Mouse (Mus musculus) CD4-positive, CD25-positive, alpha-beta regulatory T cell, adult 2 months (primary cell): Measurements from ENCODE around the gene Sorbs1.

Source experiments
- DNase-seq: peaks from one replicate; pipeline ENCODE4 v3.0.0-alpha.2; 2012; ENCODE audit warnings: low read depth, low spot score

Sorbs1 gene

DNA sequence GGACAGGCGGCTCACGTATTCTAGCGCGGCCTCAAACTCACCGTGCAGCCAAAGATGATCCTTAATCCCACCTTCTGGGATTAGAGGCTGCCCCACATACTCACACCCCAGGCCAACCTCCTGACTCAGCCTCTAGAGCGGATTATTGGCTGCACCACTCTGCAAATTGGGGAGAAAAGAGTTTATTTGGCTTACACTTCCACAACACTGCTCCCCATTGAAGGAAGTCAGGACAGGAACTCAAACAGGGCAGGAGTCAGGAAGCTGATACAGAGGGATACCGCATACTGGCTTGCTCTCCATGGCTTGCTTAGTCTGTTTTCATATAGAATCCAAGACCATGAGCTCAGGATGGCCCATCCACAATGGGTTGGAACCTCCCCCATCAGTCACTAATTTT is 797 bp upstream of the Sorbs1 start:
- DNase-seq, result peak; percentile 11

DNA sequence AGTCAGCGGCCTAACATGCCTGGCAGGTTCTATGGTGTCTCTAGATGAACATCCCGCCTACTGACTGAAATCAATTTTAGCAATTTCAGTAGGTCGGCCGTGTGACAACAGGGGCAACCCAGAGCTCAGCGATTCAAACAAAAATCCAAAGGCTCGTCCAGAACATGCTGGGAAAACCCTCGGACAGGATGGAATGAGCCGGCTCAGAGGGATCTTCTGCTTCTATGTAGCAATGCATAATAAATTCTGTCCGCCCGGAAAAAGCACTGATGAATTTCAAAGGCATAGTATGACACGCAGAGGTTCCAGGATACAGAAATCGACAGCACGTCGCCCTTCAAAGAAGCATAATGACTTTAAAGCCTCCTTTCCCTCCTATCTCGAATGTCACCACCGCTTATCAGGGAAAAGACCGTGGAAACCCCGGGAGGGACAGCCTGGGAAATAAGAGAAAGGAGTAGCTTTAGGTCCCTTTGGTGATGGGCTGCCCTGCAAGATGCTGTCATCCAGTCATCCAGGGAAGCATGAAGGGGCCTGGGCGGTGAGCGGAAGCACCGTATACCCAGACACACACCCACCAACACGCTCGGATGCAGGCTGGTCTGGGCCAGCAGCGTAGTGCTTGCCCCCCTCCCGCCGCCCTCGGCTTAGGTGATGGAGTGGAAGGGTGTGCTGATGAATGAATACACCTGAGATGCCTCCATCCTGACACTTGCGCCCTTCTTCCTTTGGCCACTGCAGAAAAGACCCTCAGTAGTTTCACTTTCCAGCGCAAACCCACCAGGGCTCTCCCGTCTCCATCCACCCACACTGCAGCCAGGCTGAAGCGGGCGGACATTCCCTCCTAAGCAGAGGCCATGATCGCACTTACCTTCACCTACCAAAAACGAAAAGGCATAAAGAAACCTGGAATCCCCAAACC is 818 bp downstream of the Sorbs1 start:
- peak; percentile 65 for DNase-seq

DNA sequence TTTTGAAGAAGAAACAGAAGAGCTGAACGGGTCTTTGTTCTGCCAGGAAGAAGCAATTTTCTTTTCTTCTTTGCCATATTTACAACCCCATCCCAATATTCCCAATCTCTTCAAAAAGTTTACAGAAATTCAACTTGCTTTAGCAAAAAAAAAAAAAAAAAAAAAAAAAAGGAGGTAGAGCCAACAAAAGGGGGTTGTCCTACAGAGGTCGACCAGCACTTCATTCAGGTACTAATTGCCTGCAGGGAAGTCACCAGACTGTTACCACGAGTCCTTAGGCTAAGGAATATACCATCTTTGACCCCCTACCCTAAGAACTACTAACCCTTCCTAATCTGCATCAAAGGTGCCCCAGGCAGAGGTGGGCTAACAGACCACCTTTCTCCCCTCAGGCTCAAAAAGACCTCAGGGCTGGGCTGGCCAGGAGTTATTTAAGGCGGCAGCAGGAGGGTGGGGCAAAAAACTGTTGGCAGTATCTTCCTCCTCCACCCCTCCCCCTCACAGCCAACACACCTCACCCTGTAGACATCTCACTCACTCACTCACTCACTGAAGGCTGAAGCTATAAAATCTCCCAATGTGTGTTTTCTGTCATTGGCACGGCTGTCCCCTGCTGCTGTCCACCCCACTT is 1.8 kb downstream of the Sorbs1 start:
- peak; percentile 38 for DNase-seq

GRCm38 (mm10) chr19:40511100-40511439 is 2.5 kb downstream of the Sorbs1 start:
- no peak for DNase-seq

GRCm38 (mm10) chr19:40510387-40511099 is 3.0 kb downstream of the Sorbs1 start:
- DNase-seq, result no peak

- no peak for DNase-seq
These were observed 4.3 kb downstream of the Sorbs1 start for GRCm38 (mm10) chr19:40509274-40509673.

DNA sequence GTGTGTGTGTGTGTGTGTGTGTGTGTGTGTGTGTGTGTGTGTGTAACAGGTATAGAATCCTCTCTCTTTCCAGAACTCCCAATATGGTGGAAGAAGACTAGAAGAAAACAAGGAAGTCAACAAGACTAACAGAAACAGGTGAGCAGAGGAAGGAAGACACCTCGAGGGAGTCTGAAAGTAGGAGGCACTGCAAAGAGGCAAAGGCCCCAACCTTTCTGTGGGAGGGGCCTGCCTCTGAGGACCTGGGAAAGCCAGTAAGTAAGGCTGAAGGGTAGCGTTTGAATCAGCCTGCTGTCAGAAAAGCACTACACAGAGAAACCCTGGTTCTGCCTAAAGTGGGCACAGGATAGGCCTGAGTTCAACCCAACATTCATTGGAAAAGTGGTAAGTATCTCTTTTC is 4.7 kb downstream of the Sorbs1 start:
- DNase-seq, result peak; percentile 63

- DNase-seq, result no peak
These were observed 6.6 kb downstream of the Sorbs1 start for GRCm38 (mm10) chr19:40506965-40507364.

DNA sequence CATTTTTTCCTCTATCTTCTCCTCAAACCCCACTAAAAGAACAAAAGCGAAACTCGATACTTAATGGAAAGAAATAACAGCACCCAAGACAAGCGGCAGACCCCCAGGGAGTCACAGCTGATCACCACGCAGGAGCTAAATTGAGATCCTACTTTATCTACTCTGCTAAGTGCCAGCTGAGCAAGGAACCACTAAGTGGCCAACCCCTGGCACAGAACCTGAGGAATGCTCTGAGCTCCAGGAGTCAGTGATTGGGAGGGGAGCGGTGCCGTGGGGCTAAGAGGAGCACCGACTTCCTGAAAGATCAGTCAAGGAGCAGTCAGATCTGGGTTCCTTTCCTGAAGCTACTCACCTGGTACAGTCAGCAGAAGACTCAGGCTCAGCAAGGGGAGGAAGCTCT is 9.2 kb downstream of the Sorbs1 start:
- no peak for DNase-seq

GRCm38 (mm10) chr19:40499940-40500737 is 13.4 kb downstream of the Sorbs1 start:
- no peak for DNase-seq

- DNase-seq, result peak; percentile 39
These were observed 14.4 kb downstream of the Sorbs1 start for GRCm38 (mm10) chr19:40499141-40499540.

DNA sequence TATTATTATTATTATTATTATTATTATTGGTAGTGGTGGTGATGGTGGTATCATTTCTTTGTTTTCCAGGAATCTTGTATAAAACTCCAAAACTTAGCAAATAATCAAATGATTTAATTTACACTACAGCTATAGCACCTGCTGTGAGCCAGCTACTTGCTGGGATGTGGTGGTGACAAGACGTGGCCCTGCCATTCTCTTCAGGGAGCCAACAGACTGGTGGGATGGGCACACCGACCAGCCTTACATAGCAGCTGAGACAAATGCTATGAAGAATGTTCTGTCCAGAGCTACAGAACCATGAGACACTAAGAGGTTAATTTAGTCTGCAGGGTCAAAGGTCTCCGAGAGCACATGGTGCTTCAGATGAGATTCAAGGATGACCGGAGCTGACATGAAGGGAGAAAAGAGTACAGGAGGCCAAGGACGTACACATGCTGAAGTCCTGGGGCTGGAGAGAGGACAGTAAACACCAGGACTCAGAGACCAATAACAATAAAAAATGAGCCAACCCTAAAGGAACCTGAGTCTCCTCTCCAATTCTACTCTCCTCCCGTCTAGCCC is 15.3 kb downstream of the Sorbs1 start:
- DNase-seq, result no peak

DNA sequence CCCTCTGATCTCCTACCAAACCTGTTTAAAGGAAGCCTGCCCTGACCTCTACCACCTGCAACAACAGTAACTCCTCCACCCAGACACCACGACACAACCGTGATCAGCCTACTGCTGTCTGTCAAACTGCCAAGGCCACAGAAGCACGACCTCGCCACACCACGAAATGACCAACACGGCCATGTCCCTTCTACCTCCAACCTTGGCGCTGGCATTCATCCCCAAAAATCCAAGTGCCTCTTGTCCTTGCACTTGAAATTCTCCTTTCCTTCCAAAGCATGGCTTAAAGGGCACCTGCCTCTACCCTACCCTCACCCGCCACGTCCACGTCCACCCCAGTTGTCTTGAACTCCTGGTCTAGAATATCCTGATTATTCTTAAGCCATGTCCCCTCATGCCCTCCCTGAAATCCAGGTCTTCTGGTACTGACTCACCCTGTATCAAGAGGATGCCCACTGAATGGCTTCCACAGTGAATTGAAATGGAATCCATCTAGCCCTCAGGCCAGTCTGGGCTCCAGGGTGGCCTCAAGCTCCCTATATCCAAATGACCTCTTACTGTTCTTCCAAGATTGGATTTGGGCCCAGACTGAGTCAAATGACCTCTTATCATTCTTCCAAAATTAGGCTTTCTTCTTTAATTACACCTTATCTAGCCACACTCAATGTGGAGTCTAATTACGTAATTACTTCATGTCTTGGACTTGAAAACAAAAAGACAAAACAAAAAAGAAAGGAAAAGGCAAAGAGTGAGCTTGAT is 16.9 kb downstream of the Sorbs1 start:
- no peak for DNase-seq

DNA sequence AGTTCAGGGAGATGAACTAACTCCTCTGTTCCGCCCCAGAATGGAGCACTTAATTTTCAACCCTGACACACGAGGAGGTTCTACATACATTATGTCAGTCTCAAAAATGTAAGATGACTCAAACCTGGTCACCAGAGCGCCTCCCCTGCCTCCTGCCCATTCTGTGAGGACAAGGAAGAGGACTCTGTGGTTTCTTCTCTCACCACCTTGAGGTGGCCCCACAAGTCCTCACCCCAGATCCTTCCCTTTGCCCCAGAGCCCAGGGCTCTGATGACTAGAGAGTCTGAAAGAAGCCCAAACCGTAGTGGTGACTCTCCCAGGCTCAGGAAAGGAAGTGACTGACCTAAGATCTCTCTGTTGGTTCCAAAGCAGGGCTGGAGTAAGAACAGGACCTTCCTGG is 17.5 kb downstream of the Sorbs1 start:
- no peak for DNase-seq

DNA sequence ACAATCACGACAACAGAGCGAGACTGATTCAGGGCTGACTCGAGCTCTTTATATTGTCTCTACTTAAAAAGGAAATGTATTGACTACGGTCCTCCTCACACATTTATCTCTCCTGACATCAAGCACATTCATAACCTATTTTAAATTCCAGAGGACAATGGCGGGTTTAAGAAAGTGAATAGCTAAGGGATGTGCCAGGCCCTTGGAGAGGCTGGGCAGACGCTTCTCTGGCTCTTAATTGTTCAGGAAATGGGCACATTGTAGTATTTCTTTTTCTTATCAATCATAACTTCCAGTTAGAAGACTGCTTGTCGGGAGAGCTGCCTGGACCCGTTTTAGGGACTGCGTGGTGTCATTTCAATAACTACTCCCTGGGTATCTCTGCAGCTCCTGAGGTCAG is 20.7 kb downstream of the Sorbs1 start:
- no peak for DNase-seq

DNA sequence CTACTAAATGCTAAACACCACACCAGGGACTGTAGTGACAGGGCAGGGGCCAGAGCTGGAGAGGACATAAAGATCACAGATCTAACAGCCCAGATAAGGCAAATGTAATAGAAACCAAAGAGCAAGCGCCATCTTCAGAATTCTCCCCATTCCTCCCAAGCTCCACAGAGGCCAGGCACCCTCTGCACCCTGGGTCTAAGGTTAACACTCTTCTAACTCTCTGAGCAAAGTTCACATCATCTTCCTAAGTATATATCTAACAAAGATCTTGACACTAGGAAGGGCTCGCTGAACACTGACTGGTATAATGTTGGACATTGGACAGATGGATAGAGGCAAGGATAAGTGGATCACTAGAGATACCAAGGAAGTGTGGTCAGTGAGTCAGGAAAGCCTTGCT is 22.1 kb downstream of the Sorbs1 start:
- no peak for DNase-seq

- no peak for DNase-seq
These were observed 22.8 kb downstream of the Sorbs1 start for GRCm38 (mm10) chr19:40490765-40491164.

DNA sequence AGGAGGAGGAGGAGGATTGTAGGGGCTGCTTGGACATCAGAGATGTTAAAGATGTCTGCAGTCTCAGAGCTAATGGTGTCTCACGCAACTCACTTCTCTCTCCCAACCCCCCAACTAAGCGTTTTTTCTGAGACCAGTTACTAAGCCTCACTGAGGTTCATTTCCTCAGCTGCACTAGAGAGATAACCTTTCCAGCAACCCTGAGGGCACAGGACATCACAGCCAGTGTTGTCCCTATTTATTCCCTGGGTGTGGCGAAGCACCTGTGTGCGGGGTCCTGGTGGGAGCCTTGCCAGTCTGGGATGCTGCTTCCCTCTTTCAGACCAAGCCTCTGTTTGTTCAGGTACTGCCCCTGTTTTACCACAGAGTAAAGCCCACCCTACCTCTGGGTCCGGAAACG is 23.9 kb downstream of the Sorbs1 start:
- DNase-seq, result no peak

DNA sequence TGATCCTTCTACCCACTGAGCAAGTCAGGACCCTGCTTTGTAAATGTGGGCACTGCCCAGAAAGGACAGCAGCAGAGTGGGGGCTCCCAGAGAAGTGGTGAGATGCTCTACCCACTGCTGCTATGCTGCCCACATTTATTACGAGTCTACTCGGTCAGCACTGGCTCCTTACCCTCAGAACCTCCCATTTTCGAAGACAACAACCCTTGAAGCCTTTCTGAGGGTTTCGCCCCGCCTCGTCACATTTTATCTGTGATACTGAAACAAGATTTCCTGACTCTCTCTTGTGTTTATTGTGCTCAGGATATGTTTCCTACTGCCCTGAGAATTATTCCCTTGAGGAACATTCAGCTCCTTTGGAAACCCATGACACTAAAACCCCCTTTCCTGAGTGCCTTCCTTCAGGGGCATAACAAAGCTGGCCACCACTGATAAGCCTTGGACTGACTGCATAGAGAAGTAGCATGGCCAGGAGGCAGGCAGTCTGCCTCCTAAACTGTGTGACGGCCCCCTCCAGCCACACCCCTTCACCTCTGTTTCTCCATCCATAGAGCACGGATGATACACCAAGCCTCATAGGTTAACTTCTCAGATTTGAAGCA is 24.6 kb downstream of the Sorbs1 start:
- DNase-seq, result no peak

GRCm38 (mm10) chr19:40487561-40487960 is 26.0 kb downstream of the Sorbs1 start:
- DNase-seq, result no peak
